Mouse (Mus musculus): ENCODE measurements at regions not wholly inside any gene's neighbourhood (a gene's known extent, or its start where the extent isn't known, plus 50 kb on each side); places are given as distances from the start of the nearest gene placed in this dataset.

DNA sequence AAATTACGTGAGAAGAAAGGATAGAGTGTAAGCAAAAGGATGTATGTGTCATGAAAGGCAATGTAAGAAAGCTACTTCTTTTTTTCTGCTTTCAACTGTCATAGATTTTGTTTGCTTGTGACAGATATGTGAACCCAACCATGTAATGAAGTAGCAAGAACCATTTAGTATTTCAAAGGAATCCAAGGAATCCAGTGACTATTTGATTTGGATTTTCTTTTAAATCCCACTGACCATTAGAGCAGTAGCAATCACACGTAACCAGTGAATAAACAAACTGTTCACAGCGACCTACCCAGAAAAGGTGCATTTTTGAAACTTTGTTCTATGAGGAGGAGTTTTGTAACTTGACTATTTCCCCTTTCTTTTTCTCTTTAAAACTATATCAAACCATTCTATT, 981.2 kb upstream of the Luzp2 start:
- Histone ChIP-seq H3K27me3 (ENCODE audit: control insufficient read depth, insufficient read depth, low read length) (no peaks in the 10 kb centered on the region), H3K27ac (ENCODE audit: low read depth, low read length) (no peak overlapping the region), H3K9ac (ENCODE audit: low read depth, low read length) (no peak overlapping the region), H3K9me3 (ENCODE audit: control insufficient read depth, low read length) (no peaks in the 10 kb centered on the region), H3K4me1 (replicated peaks; ENCODE audit: control insufficient read depth, insufficient read depth, low read length) (no peaks in the 10 kb centered on the region), H3K4me3 (ENCODE audit: low read depth, low read length) (no peak overlapping the region), H3K4me2 (replicated peaks; ENCODE audit: low read depth, low read length) (no peak overlapping the region), H3K36me3 (ENCODE audit: control insufficient read depth, insufficient read depth, low read length) (no peaks in the 10 kb centered on the region)
- DNase-seq (ENCODE audit: low spot score) (no peak), ATAC-seq (ENCODE audit: low FRiP score) (no peak)
- 75% methylated on average over 3 of the region's 3 CpGs for WGBS

DNA sequence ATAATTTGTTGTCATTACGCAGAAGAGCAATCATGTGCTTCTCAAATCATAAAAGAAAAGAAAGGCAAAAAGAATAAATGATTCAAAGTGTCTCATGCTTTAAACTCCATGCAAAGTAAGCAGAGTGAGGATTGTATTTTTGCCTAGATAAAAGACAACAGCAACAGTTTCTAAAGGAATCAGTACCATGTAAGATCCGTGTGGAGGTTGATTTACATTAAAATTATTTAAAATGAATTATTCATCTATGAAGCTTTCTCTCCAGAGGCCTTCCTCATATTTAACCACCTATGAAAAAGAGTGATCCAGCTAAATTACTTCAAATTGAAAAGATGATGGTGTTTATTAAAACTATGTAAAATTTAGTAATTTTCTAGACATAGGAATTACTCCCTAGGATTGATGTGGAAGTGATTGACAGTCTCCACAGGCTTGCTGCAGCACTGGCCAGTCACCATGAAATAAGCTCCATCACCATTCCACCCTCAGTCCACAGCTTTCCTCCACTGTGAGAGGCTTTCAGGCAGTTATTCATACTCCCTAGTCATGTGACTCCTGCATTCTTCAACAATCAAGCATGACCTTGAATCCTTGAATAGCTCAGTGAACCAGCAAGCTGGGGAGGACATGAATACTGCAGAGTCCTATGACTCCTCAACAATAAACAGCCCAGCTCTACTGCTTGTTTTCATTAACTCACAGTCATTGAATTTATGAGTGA, 962.7 kb upstream of the Luzp2 start:
- Histone ChIP-seq H3K4me1 (replicated peaks; ENCODE audit: control insufficient read depth, insufficient read depth, low read length) (no peaks in the 10 kb centered on the region), H3K36me3 (ENCODE audit: control insufficient read depth, insufficient read depth, low read length) (no peaks in the 10 kb centered on the region), H3K9ac (ENCODE audit: low read depth, low read length) (no peak overlapping the region), H3K4me2 (replicated peaks; ENCODE audit: low read depth, low read length) (no peak overlapping the region), H3K27ac (ENCODE audit: low read depth, low read length) (no peak overlapping the region), H3K4me3 (ENCODE audit: low read depth, low read length) (no peak overlapping the region), H3K27me3 (ENCODE audit: control insufficient read depth, insufficient read depth, low read length) (no peaks in the 10 kb centered on the region), H3K9me3 (ENCODE audit: control insufficient read depth, low read length) (no peaks in the 10 kb centered on the region)
- DNase-seq (ENCODE audit: low spot score), result peak; percentile 15
- WGBS, result 63% methylated on average over 2 of the region's 2 CpGs
- peak; percentile 93 for ATAC-seq (ENCODE audit: low FRiP score)

DNA sequence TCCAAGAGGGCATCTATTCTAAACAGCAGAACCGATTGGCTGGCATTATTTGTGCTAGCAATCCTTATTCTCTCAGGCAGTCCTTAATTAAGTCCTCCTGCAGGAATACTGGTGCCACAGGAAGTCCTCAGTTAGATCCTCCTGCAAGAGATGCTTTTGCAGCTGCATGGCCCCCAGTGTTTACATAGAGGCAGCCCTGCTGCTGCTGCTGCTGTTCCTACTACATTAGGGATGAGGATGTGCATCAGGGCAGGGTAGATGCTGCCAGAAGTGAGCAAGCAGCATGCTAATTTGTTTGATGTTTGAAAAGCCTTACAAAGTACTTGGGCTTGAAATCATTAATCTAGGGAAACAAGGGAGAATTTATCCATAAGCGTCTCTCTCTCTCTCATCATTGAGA, 922.3 kb upstream of the Luzp2 start:
- Histone ChIP-seq H3K27me3 (ENCODE audit: control insufficient read depth, insufficient read depth, low read length) (no peaks in the 10 kb centered on the region), H3K36me3 (ENCODE audit: control insufficient read depth, insufficient read depth, low read length) (no peaks in the 10 kb centered on the region), H3K9ac (ENCODE audit: low read depth, low read length) (no peak overlapping the region), H3K27ac (ENCODE audit: low read depth, low read length) (no peak overlapping the region), H3K4me2 (replicated peaks; ENCODE audit: low read depth, low read length) (no peak overlapping the region), H3K9me3 (ENCODE audit: control insufficient read depth, low read length) (no peaks in the 10 kb centered on the region), H3K4me3 (ENCODE audit: low read depth, low read length) (no peak overlapping the region), H3K4me1 (replicated peaks; ENCODE audit: control insufficient read depth, insufficient read depth, low read length) (no peaks in the 10 kb centered on the region)
- ATAC-seq (ENCODE audit: low FRiP score) (no peak), DNase-seq (ENCODE audit: low spot score) (no peak)
- 71% methylated on average over 2 of the region's 2 CpGs for WGBS

DNA sequence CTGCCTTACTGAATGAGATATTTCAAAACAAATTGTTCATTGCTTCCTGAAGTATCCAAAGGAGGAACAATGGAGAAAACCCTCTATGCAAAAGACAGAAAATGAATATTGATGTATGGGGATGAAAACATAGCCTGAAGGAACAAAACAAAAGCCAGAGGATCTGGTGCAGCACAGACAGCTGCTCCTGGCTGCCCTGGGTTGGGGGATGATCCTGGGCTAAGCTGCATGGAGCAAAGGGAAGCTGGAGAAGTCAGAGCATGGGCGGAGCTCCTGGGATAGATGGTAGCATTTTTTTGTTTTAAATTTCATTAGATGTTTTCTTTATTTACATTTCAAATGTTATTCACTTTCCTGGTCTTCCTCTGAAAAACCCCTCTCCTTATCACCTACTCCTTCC, 879.6 kb upstream of the Luzp2 start:
- Histone ChIP-seq H3K9me3 (ENCODE audit: control insufficient read depth, low read length) (no peaks in the 10 kb centered on the region), H3K27ac (ENCODE audit: low read depth, low read length) (no peak overlapping the region), H3K4me1 (replicated peaks; ENCODE audit: control insufficient read depth, insufficient read depth, low read length) (no peaks in the 10 kb centered on the region), H3K27me3 (ENCODE audit: control insufficient read depth, insufficient read depth, low read length) (no peaks in the 10 kb centered on the region), H3K4me2 (replicated peaks; ENCODE audit: low read depth, low read length) (no peak overlapping the region), H3K36me3 (ENCODE audit: control insufficient read depth, insufficient read depth, low read length) (no peaks in the 10 kb centered on the region), H3K9ac (ENCODE audit: low read depth, low read length) (no peak overlapping the region), H3K4me3 (ENCODE audit: low read depth, low read length) (no peak overlapping the region)
- peak; percentile 66; the same call in 1 of the 2 replicates for ATAC-seq (ENCODE audit: low FRiP score)
- DNase-seq (ENCODE audit: low spot score), result no peak
- 67% methylated on average over 1 of the region's 1 CpGs for WGBS

DNA sequence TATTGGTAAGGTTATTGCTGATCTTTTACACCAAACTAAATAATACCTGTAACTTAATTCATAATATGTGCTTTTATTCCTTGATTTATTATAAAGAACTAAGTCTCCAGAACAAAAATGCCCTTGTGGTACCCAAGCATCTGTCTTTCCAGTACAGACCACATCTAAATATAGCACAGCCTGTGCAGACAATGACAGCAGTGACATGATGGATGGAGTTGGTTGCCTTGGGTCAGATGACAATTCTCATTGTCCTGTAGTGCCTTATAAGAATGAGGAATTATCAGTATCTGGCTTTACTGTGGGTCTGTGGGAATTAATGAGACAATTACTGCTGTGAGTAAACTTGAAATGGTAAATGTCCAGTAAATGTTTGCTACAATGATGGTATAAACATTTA, 859.8 kb upstream of the Luzp2 start:
- DNase-seq (ENCODE audit: low spot score), result no peak
- H3K9me3 ChIP-seq (ENCODE audit: control insufficient read depth, low read length), result no peaks in the 10 kb centered on the region
- H3K4me3 ChIP-seq (ENCODE audit: low read depth, low read length), result no peak overlapping the region
- H3K4me2 ChIP-seq (replicated peaks; ENCODE audit: low read depth, low read length), result no peak overlapping the region
- peak; percentile 75; the same call in 1 of the 2 replicates for ATAC-seq (ENCODE audit: low FRiP score)
- no peak overlapping the region for H3K9ac ChIP-seq (ENCODE audit: low read depth, low read length)
- no peaks in the 10 kb centered on the region for H3K36me3 ChIP-seq (ENCODE audit: control insufficient read depth, insufficient read depth, low read length)
- no peak overlapping the region for H3K27ac ChIP-seq (ENCODE audit: low read depth, low read length)
- H3K4me1 ChIP-seq (replicated peaks; ENCODE audit: control insufficient read depth, insufficient read depth, low read length), result no peaks in the 10 kb centered on the region
- H3K27me3 ChIP-seq (ENCODE audit: control insufficient read depth, insufficient read depth, low read length), result no peaks in the 10 kb centered on the region

DNA sequence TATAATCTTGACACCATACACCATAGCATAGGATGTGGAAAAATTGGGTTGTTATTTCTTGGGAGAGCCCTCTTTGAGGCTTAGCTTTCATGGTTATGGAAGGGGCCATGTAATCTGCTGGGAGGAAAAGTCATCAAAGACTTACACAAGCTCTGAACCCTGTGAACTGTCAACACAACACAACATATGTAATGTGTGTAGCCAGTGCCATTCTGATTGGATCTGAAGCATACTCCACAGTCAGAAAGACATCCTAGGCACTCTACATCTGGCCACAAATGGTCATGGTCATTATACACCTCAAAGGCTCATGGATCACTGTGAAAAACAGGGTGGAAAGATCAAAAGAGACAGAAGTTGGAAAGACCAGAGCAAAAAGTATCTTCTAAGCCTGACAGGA, 839.3 kb upstream of the Luzp2 start:
- Histone ChIP-seq H3K4me2 (replicated peaks; ENCODE audit: low read depth, low read length) (no peak overlapping the region), H3K36me3 (ENCODE audit: control insufficient read depth, insufficient read depth, low read length) (no peaks in the 10 kb centered on the region), H3K9ac (ENCODE audit: low read depth, low read length) (no peak overlapping the region), H3K27ac (ENCODE audit: low read depth, low read length) (no peak overlapping the region), H3K27me3 (ENCODE audit: control insufficient read depth, insufficient read depth, low read length) (no peaks in the 10 kb centered on the region), H3K4me1 (replicated peaks; ENCODE audit: control insufficient read depth, insufficient read depth, low read length) (no peaks in the 10 kb centered on the region), H3K4me3 (ENCODE audit: low read depth, low read length) (no peak overlapping the region), H3K9me3 (ENCODE audit: control insufficient read depth, low read length) (no peaks in the 10 kb centered on the region)
- DNase-seq (ENCODE audit: low spot score), result no peak
- no peak for ATAC-seq (ENCODE audit: low FRiP score)

DNA sequence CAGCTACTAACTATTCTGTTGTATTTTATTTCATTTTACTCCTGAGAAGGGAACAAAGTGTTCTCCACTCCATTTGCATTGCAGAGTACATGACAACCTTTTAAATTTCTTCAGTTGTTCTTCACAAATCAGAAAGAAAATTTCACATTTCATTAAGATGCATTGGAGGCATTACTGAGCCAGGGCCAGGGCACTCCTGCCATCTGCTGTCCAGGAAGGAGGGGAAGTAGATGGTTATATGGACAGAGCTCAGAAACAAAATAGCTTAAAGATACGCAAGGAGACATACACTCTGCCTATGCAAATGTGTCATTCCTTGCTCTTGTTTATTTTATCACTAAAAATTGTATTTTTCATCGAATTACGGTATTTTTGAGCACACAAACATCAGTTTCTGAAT, 826.6 kb upstream of the Luzp2 start:
- H3K27me3 ChIP-seq (ENCODE audit: control insufficient read depth, insufficient read depth, low read length), result no peaks in the 10 kb centered on the region
- 82% methylated on average over 3 of the region's 3 CpGs for WGBS
- no peak overlapping the region for H3K4me2 ChIP-seq (replicated peaks; ENCODE audit: low read depth, low read length)
- no peaks in the 10 kb centered on the region for H3K36me3 ChIP-seq (ENCODE audit: control insufficient read depth, insufficient read depth, low read length)
- no peak overlapping the region for H3K9ac ChIP-seq (ENCODE audit: low read depth, low read length)
- no peak overlapping the region for H3K4me3 ChIP-seq (ENCODE audit: low read depth, low read length)
- DNase-seq (ENCODE audit: low spot score) (peak; percentile 2), ATAC-seq (ENCODE audit: low FRiP score) (no peak)
- H3K27ac ChIP-seq (ENCODE audit: low read depth, low read length), result no peak overlapping the region
- H3K4me1 ChIP-seq (replicated peaks; ENCODE audit: control insufficient read depth, insufficient read depth, low read length), result no peaks in the 10 kb centered on the region
- no peaks in the 10 kb centered on the region for H3K9me3 ChIP-seq (ENCODE audit: control insufficient read depth, low read length)
